Mouse (Mus musculus) bone marrow macrophage, adult 2 months (primary cell): ENCODE data around the gene Sstr3. TPM values are rescaled to one million over a fixed set of nuclear protein-coding genes. Genes with fewer than 3 reads are reported as not detected.

Source experiments
- H3K27ac ChIP-seq: 2 replicates; pipeline ENCODE4 v1.5.1; 2012; ENCODE audit warnings: low read depth, low read length; ENCODE audit not compliant: insufficient read depth
- H3K4me1 ChIP-seq: 2 replicates; pipeline ENCODE4 v1.6.1; 2012; ENCODE audit warnings: low read length; ENCODE audit not compliant: control insufficient read depth, insufficient read depth
- H3K4me3 ChIP-seq: 2 replicates; pipeline ENCODE4 v1.5.1; 2012; ENCODE audit warnings: mild to moderate bottlenecking, low read length, moderate library complexity; ENCODE audit not compliant: insufficient read depth
- CTCF ChIP-seq: IDR thresholded peaks from 2 replicates; pipeline ENCODE4 v1.5.1; 2012; ENCODE audit warnings: low read depth, mild to moderate bottlenecking, low read length, moderate library complexity
- POLR2A ChIP-seq: IDR thresholded peaks from 2 replicates; pipeline ENCODE4 v1.6.1; 2012; ENCODE audit warnings: mild to moderate bottlenecking, low read depth, low read length, borderline replicate concordance
- polyA plus RNA-seq: library from polyadenylated mRNA; stranded (reverse); fragments of >200 nt; gene quantifications from 2 replicates; pipeline ENCODE4 v1.2.4, GENCODE M21; 2012; ENCODE audit not compliant: missing spikeins, insufficient read depth, insufficient read length

The Sstr3 gene
- polyA plus RNA-seq, 1 experiment, result not detected

GRCm38 (mm10) chr15:78542767-78543303, 1.6 kb downstream of the Sstr3 start:
- no peak overlapping the region for H3K4me3 ChIP-seq
- TF ChIP-seq POLR2A (no peak), CTCF (no peak)
- no peaks in the 10 kb centered on the region for H3K4me1 ChIP-seq
- no peak overlapping the region for H3K27ac ChIP-seq

GRCm38 (mm10) chr15:78542098-78542766, 2.3 kb downstream of the Sstr3 start:
- TF ChIP-seq CTCF (no peak), POLR2A (no peak)
- Histone ChIP-seq H3K4me3 (no peak overlapping the region), H3K27ac (no peak overlapping the region), H3K4me1 (no peaks in the 10 kb centered on the region)

GRCm38 (mm10) chr15:78541606-78542005, 2.9 kb downstream of the Sstr3 start:
- Histone ChIP-seq H3K4me3 (no peak overlapping the region), H3K4me1 (no peaks in the 10 kb centered on the region), H3K27ac (no peak overlapping the region)
- TF ChIP-seq CTCF (no peak), POLR2A (no peak)

GRCm38 (mm10) chr15:78541036-78541435, 3.4 kb downstream of the Sstr3 start:
- H3K4me3 ChIP-seq, result no peak overlapping the region
- H3K27ac ChIP-seq, result no peak overlapping the region
- TF ChIP-seq POLR2A (no peak), CTCF (no peak)
- no peaks in the 10 kb centered on the region for H3K4me1 ChIP-seq

- no peak for TF ChIP-seq CTCF
- Histone ChIP-seq H3K4me1 (no peaks in the 10 kb centered on the region), H3K27ac (no peak overlapping the region), H3K4me3 (no peak overlapping the region)
These were observed 8.6 kb downstream of the Sstr3 start for GRCm38 (mm10) chr15:78535723-78536421.

GRCm38 (mm10) chr15:78533346-78533835, 11.1 kb downstream of the Sstr3 start:
- no peak overlapping the region for H3K4me3 ChIP-seq
- TF ChIP-seq POLR2A (no peak), CTCF (no peak)
- H3K27ac ChIP-seq, result no peak overlapping the region
- H3K4me1 ChIP-seq, result 0 out of 2 replicates have a peak, but pooled peaks cover 2% of the 10 kb centered on the region

- H3K27ac ChIP-seq, result no peak overlapping the region
- H3K4me1 ChIP-seq, result 0 out of 2 replicates have a peak, but pooled peaks cover 2% of the 10 kb centered on the region
- no peak overlapping the region for H3K4me3 ChIP-seq
- no peak for TF ChIP-seq POLR2A
- no peak for TF ChIP-seq CTCF
These were observed 11.7 kb downstream of the Sstr3 start for GRCm38 (mm10) chr15:78532566-78533345.

GRCm38 (mm10) chr15:78531901-78532469, 12.5 kb downstream of the Sstr3 start:
- no peak for TF ChIP-seq POLR2A
- peak; percentile 91 for TF ChIP-seq CTCF
- Histone ChIP-seq H3K4me3 (peak overlapping the region; percentile 45), H3K27ac (no peak overlapping the region), H3K4me1 (0 out of 2 replicates have a peak, but pooled peaks cover 2% of the 10 kb centered on the region)

GRCm38 (mm10) chr15:78531451-78531720, 13.1 kb downstream of the Sstr3 start:
- 0 out of 2 replicates have a peak, but pooled peaks cover 2% of the 10 kb centered on the region for H3K4me1 ChIP-seq
- no peak for TF ChIP-seq POLR2A
- no peak for TF ChIP-seq CTCF
- no peak overlapping the region for H3K27ac ChIP-seq
- no peak overlapping the region for H3K4me3 ChIP-seq
